Mouse (Mus musculus): ENCODE measurements at regions not wholly inside any gene's neighbourhood (a gene's known extent, or its start where the extent isn't known, plus 50 kb on each side); places are given as distances from the start of the nearest gene placed in this dataset.

GRCm38 (mm10) chr2:117614772-117615171, 272.0 kb upstream of the Rasgrp1 start:
- TF ChIP-seq CTCF (IDR thresholded peaks at IDR 0.05; ENCODE audit: low read depth) (no peak), EP300 (optimal IDR thresholded peaks at IDR 0.05) (no peak)

Data from stomach, postnatal 0 days (tissue).